Mouse (Mus musculus) liver, adult 2 months (tissue): ENCODE measurements around the gene 1700015G11Rik.

Experiments
- CTCF ChIP-seq: fragments of 200-500 bp; IDR thresholded peaks from 2 replicates; pipeline ENCODE4 v1.5.1; 2011; ENCODE audit warnings: low read depth, low read length, control low read depth
- POLR2A ChIP-seq: fragments of 200-500 bp; IDR thresholded peaks from 2 replicates; pipeline ENCODE4 v1.6.1; 2011; ENCODE audit warnings: low read length, control low read depth; ENCODE audit not compliant: insufficient read depth; ENCODE audit errors: extremely low read depth

- TF ChIP-seq CTCF, result no peak
- TF ChIP-seq POLR2A, result no peak
Measured at GRCm38 (mm10) chr7:52056954-52057353, 41.4 kb upstream of the 1700015G11Rik start.
